Mouse (Mus musculus): Measurements from ENCODE around the gene Vat1l.

DNA sequence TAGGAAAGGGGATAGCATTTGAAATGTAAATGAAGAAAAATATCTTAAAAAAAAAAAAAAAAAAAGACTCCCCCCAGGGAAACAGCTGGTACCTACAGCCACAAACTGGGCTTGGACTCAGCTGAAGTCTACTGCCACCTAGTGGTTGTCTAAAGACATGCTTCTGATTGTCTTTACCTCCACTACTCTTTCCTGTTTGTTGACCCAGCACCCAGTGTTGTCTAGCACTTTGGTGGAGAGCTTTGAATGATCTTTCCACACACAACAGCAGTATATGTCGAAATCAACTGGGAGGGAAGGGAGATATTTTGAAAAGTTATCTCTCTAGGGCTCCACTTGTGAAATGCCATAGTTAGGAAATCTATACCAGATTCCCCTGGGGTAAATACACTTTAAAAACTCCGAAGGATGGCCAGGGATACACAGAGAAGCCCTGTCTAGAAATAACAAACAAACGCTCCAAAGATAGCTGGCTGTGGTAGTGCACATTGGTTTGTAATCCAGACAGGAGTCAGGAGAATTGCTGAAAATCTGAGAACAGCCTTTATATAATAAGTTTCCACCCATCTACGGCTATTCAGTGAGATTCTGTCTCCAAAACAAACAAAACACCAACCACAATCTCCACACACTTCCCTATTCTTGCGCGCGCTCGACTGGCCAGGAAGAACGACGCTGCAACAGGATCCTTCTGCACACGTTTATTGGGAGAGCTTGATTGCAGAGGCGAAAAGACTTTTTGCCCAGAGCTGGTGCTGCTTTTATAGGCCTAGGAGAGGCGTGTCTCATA lies 185.2 kb downstream of the Vat1l start:
- TF ChIP-seq USF1 (IDR thresholded peaks at IDR 0.05; ENCODE audit: low read depth) (no peak), POLR2A (IDR thresholded peaks at IDR 0.05; ENCODE audit: insufficient read length, low read depth) (no peak), MAX (IDR thresholded peaks at IDR 0.05; ENCODE audit: low read depth) (no peak), TCF3 (IDR thresholded peaks at IDR 0.05; ENCODE audit: insufficient read length, low read depth) (no peak), CEBPB (IDR thresholded peaks at IDR 0.05; ENCODE audit: insufficient read depth, poor library complexity, severe bottlenecking) (no peak), REST (IDR thresholded peaks at IDR 0.05; ENCODE audit: insufficient read depth, insufficient read length) (no peak), POLR2AphosphoS2 (IDR thresholded peaks at IDR 0.05; ENCODE audit: insufficient read length, low read depth) (no peak), MYOG (IDR thresholded peaks at IDR 0.05; ENCODE audit: control insufficient read depth in 1 of 3, insufficient read depth in 1 of 3, insufficient read length in 2 of 3, low read depth in 2 of 3) (no peak)
